17 mouse cellular contexts compared by ENCODE assay signal in genomic region chr1:174558488-174558887, GRCm38 (mm10).
DNase-seq lines count a peak whose midpoint lies in the region.
"Had no signal": no experiment of that assay in that cellular context is flagged by ENCODE, and none has a peak within 500 bp of the region (broad histone marks: within the 10 kb centered on the region; RNA-seq: fewer than 3 reads in every experiment).

No protein-coding gene starts in this region.

- DNase-seq in frontal cortex, postnatal 36 days (ENCODE audit: low spot score in 2 of 2), result peak; percentile 43 to 67
- DNase-seq in frontal cortex, postnatal 14 days (ENCODE audit: low spot score in 2 of 2), result no peak
- DNase-seq in layer of hippocampus, adult 9-11 months, result peak; percentile 14
- DNase-seq in layer of hippocampus, adult 11-12 months (ENCODE audit: low spot score), result no peak
- DNase-seq in right cerebral cortex, adult 18-20 months, result peak; percentile 57
- DNase-seq in right cerebral cortex, postnatal 4 days, result no peak
- DNase-seq in telencephalon, adult 2 months (ENCODE audit: low read depth, low spot score), result peak; percentile 79
- DNase-seq in kidney, postnatal 25 days, result no peak
- DNase-seq: adrenal gland, adult 8-10 months; adrenal gland, postnatal 25 days; cerebellum, adult 18-20 months; cerebellum, adult 9-10 months; cerebellum, postnatal 14 days; gastrocnemius, postnatal 10 days; gastrocnemius, postnatal 36 days; heart, postnatal 10 days; heart, postnatal 36 days had no signal

Comparison
In these comparisons a context has a peak if more than half of its experiments do, and no peak if none do; other contexts are left out.
1. DNase-seq: peak in frontal cortex, postnatal 36 days (2 of 2), layer of hippocampus, adult 9-11 months (single experiment), right cerebral cortex, adult 18-20 months (single experiment) and telencephalon, adult 2 months (single experiment); none in frontal cortex, postnatal 14 days (0 of 2), layer of hippocampus, adult 11-12 months (single experiment), right cerebral cortex, postnatal 4 days (single experiment) and kidney, postnatal 25 days (0 of 2).